Mouse (Mus musculus) neural tube, embryonic 12.5 days (tissue): ENCODE measurements around the gene Zfp280b. TPM values are rescaled to one million over a fixed set of nuclear protein-coding genes. Genes with fewer than 3 reads are reported as not detected.

Experiments
- ATAC-seq: fragments of 200-750 bp; cut with Nextera tagmentation; 2 replicates; pipeline ENCODE4 v1.8.0; 2017; ENCODE audit warnings: low read depth, mild to moderate bottlenecking, moderate TSS enrichment, moderate library complexity; ENCODE audit not compliant: low FRiP score
- H3K27ac ChIP-seq: fragments of 300-500 bp; sonication (generic); 2 replicates; pipeline ENCODE4 v1.5.1; 2016
- H3K27me3 ChIP-seq: fragments of 300-500 bp; sonication (generic); replicated peaks from 2 replicates; pipeline ENCODE4 v1.6.1; 2016; ENCODE audit warnings: mild to moderate bottlenecking
- H3K36me3 ChIP-seq: fragments of 300-500 bp; sonication (generic); 2 replicates; pipeline ENCODE4 v1.6.1; 2016; ENCODE audit warnings: mild to moderate bottlenecking
- H3K4me1 ChIP-seq: fragments of 300-500 bp; sonication (generic); 2 replicates; pipeline ENCODE4 v1.6.1; 2016
- H3K4me2 ChIP-seq: fragments of 300-500 bp; sonication (generic); replicated peaks from 2 replicates; pipeline ENCODE4 v1.6.1; 2016; ENCODE audit warnings: mild to moderate bottlenecking
- H3K4me3 ChIP-seq: fragments of 300-500 bp; sonication (generic); 2 replicates; pipeline ENCODE4 v1.5.1; 2016
- H3K9ac ChIP-seq: fragments of 300-500 bp; sonication (generic); 2 replicates; pipeline ENCODE4 v1.6.1; 2016; ENCODE audit warnings: mild to moderate bottlenecking
- H3K9me3 ChIP-seq: fragments of 300-500 bp; sonication (generic); 2 replicates; pipeline ENCODE4 v1.6.1; 2016; ENCODE audit warnings: mild to moderate bottlenecking
- WGBS: fragments of 180-500 bp; shearing (Covaris S2); methylation state at CpG from one replicate; pipeline ENCODE4 v1.1.7; 2016; 5-methylcytosine and 5-hydroxymethylcytosine counted together
- polyA plus RNA-seq: library from polyadenylated mRNA; unstranded; fragments of >200 nt; fragmentation: Nextera tagmentation; extraction: Ambion mirVana; gene quantifications from 2 replicates; pipeline ENCODE4 v1.2.1, GENCODE M21; 2016

Gene Zfp280b
- polyA plus RNA-seq, 1 experiment from 2014 or later: 19.5 TPM

GRCm38 (mm10) chr10:76012922-76013321, 19.5 kb upstream of the Zfp280b start:
- no peaks in the 10 kb centered on the region for H3K9me3 ChIP-seq
- H3K27me3 ChIP-seq: no peaks in the 10 kb centered on the region
- WGBS: 81% methylated on average over 6 of the region's 6 CpGs
- no peak overlapping the region for H3K9ac ChIP-seq
- no peak overlapping the region for H3K4me2 ChIP-seq
- no peak overlapping the region for H3K4me3 ChIP-seq
- H3K27ac ChIP-seq: no peak overlapping the region
- no peaks in the 10 kb centered on the region for H3K4me1 ChIP-seq
- ATAC-seq: no peak
- no peaks in the 10 kb centered on the region for H3K36me3 ChIP-seq

GRCm38 (mm10) chr10:76016886-76017285, 15.6 kb upstream of the Zfp280b start:
- H3K9me3 ChIP-seq: no peaks in the 10 kb centered on the region
- no peak overlapping the region for H3K9ac ChIP-seq
- WGBS: 91% methylated on average over 3 of the region's 3 CpGs
- H3K4me3 ChIP-seq: no peak overlapping the region
- H3K36me3 ChIP-seq: no peaks in the 10 kb centered on the region
- no peak for ATAC-seq
- no peak overlapping the region for H3K4me2 ChIP-seq
- H3K27ac ChIP-seq: no peak overlapping the region
- H3K4me1 ChIP-seq: no peaks in the 10 kb centered on the region
- no peaks in the 10 kb centered on the region for H3K27me3 ChIP-seq

- no peaks in the 10 kb centered on the region for H3K9me3 ChIP-seq
- no peak overlapping the region for H3K4me2 ChIP-seq
- H3K36me3 ChIP-seq: no peaks in the 10 kb centered on the region
- H3K9ac ChIP-seq: no peak overlapping the region
- H3K27me3 ChIP-seq: no peaks in the 10 kb centered on the region
- H3K4me3 ChIP-seq: no peak overlapping the region
- no peak for ATAC-seq
- WGBS: 88% methylated on average over 3 of the region's 3 CpGs
- no peaks in the 10 kb centered on the region for H3K4me1 ChIP-seq
- no peak overlapping the region for H3K27ac ChIP-seq
Measured at GRCm38 (mm10) chr10:76021728-76022127, 10.7 kb upstream of the Zfp280b start.

DNA sequence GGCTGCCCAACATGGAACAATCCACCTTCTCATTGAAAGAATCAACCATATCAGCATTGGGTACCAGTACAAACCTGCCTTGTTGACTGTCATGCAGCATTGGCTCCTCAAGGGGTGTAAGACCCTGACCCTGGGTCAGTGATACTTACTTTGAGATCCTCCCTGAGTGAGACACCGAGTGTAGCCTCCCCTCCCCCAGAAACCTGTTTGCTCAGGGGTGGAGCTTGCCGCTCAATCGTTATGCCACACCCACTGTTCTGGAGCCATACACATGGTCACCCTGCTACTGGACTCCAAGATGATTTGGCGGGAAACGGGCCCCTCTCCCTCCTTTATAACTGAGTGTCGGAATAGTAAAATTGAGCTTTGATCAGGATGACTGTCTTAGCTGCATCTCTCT, 8.5 kb upstream of the Zfp280b start:
- Histone ChIP-seq H3K27ac (no peak overlapping the region), H3K4me1 (no peaks in the 10 kb centered on the region), H3K4me3 (no peak overlapping the region), H3K36me3 (no peaks in the 10 kb centered on the region), H3K9me3 (no peaks in the 10 kb centered on the region), H3K27me3 (no peaks in the 10 kb centered on the region), H3K4me2 (no peak overlapping the region), H3K9ac (no peak overlapping the region)
- 95% methylated on average over 6 of the region's 6 CpGs for WGBS
- no peak for ATAC-seq

GRCm38 (mm10) chr10:76025470-76026190, 6.8 kb upstream of the Zfp280b start:
- H3K36me3 ChIP-seq: no peaks in the 10 kb centered on the region
- H3K27ac ChIP-seq: no peak overlapping the region
- H3K4me1 ChIP-seq: no peaks in the 10 kb centered on the region
- H3K4me2 ChIP-seq: no peak overlapping the region
- no peak overlapping the region for H3K4me3 ChIP-seq
- ATAC-seq: no peak
- 91% methylated on average over 10 of the region's 10 CpGs for WGBS
- no peak overlapping the region for H3K9ac ChIP-seq
- H3K9me3 ChIP-seq: no peaks in the 10 kb centered on the region
- H3K27me3 ChIP-seq: no peaks in the 10 kb centered on the region

DNA sequence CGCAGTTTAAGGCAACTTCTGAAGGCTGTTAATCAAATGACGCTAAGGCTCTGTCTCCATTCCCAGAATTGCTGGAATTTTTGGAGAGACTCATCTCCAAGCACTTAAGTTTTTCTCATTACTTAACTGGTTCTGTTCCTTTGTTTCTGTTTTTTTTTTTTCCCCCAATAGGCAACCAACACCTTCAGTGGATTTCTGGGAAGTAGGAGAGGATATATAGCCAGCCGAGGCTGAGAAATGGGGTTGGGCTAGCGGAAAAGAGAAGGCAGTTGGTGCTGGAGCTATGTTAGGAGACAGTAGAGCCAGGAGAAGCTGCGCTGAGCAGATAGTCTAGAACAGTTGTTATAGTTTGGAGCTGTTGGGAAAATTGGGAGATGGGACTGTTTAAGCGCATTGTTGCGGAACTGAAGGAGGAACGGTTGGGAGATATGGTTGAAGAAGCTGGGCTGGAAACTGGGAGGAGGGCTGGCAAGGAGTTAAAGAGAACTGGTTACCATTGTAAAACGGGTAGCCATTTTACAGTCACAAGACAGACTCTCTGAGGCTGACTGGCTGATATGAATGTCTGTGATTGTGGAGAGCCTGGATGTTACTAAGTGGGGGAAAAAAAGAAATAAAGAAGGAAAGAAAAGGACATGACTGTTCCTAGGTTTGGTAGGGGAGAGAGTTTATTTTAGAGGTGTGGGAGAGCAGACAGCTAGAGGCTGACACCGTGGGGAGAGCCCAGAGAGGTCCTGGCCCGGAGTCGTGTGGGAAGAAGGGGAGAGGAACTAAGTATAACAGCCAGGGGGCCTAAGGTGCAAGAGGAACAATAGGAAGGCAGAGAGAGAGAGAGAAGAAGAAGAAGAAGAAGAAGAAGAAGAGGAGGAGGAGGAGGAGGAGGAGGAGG, 5.1 kb upstream of the Zfp280b start:
- Histone ChIP-seq H3K4me3 (no peak overlapping the region), H3K4me1 (no peaks in the 10 kb centered on the region; the same call in 1 of the 2 replicates), H3K27me3 (no peaks in the 10 kb centered on the region), H3K9ac (no peak overlapping the region), H3K27ac (no peak overlapping the region), H3K36me3 (no peaks in the 10 kb centered on the region), H3K9me3 (no peaks in the 10 kb centered on the region), H3K4me2 (no peak overlapping the region)
- no peak for ATAC-seq
- WGBS: 64% methylated on average over 12 of the region's 12 CpGs

DNA sequence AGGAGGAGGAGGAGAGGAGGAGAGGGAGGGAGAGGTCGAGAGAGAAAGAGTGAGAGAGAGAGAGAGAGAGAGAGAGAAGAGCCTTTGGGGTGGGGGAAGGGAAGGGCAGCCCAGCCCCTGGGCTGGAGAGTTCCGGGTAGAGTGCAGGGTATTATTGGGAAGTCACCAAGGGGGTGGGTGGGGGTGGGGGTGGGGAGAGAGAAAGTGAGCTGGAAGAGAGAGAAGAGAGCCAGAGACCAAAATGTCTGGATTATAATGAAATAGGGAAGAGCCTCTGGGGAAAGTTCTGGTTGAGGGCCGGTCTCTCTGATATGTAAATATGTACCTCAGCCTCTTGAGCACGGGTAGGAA, 4.5 kb upstream of the Zfp280b start:
- Histone ChIP-seq H3K9me3 (no peaks in the 10 kb centered on the region), H3K9ac (no peak overlapping the region), H3K4me3 (no peak overlapping the region), H3K27me3 (no peaks in the 10 kb centered on the region), H3K27ac (no peak overlapping the region), H3K4me1 (peaks cover under 1% of the 10 kb centered on the region; the same call in 1 of the 2 replicates), H3K4me2 (no peak overlapping the region), H3K36me3 (no peaks in the 10 kb centered on the region)
- ATAC-seq: no peak
- 21% methylated on average over 4 of the region's 4 CpGs for WGBS

GRCm38 (mm10) chr10:76028396-76028795, 4.1 kb upstream of the Zfp280b start:
- Histone ChIP-seq H3K9ac (no peak overlapping the region), H3K36me3 (no peaks in the 10 kb centered on the region), H3K27me3 (no peaks in the 10 kb centered on the region), H3K4me1 (peaks cover 4% of the 10 kb centered on the region; the same call in 1 of the 2 replicates), H3K27ac (no peak overlapping the region), H3K9me3 (no peaks in the 10 kb centered on the region), H3K4me2 (no peak overlapping the region), H3K4me3 (no peak overlapping the region)
- ATAC-seq: no peak
- 73% methylated on average over 9 of the region's 9 CpGs for WGBS

DNA sequence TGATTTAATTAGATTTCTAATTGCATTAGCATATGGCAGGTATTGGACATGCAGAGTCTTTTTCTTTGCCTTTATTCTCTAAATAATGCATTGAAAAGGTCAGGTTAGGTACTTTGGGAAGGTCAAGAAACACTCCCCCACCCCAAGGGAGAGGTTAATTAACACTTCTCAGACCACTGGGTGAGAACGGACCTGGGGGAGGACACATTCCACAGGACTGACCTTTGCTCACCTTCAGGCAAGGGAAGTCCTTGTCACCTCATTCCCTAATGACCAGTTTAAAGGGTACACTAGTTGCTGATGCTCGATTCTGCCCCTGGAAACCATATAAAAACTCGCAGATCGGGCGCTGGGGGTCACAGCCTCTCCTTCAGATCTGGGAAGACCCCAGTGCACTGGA, 3.2 kb upstream of the Zfp280b start:
- Histone ChIP-seq H3K9me3 (no peaks in the 10 kb centered on the region), H3K27me3 (no peaks in the 10 kb centered on the region), H3K4me1 (peaks cover 8% of the 10 kb centered on the region; the same call in 1 of the 2 replicates), H3K9ac (no peak overlapping the region), H3K4me3 (no peak overlapping the region), H3K36me3 (no peaks in the 10 kb centered on the region; the same call in 1 of the 2 replicates), H3K27ac (no peak overlapping the region), H3K4me2 (no peak overlapping the region)
- ATAC-seq: no peak
- WGBS: 79% methylated on average over 5 of the region's 5 CpGs

DNA sequence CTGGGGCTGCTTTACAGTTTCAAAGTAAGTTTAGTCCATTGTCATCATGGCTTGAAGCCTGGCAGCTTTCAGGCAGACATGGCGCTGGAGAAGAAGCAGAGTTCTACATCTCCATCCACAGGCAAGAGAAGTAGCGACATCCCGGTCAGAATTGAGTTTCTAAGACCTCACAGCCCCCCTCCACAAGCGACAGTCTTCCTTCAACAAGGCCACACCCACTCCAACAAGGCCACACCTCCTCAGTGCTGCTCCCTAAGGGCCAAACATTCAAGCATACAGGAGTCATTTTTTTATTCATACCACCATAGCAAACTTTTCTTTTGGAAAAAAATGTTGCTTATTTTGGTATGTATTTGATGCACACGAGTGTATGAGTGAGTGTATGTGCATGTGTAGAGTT, 2.0 kb upstream of the Zfp280b start:
- WGBS: 69% methylated on average over 5 of the region's 5 CpGs
- no peaks in the 10 kb centered on the region for H3K27me3 ChIP-seq
- ATAC-seq: no peak

GRCm38 (mm10) chr10:76031511-76032401, 694 bp upstream of the Zfp280b start:
- H3K4me1 ChIP-seq: peaks cover 8% of the 10 kb centered on the region; the same call in 1 of the 2 replicates
- H3K27me3 ChIP-seq: no peaks in the 10 kb centered on the region
- whole genome bisulfite sequencing: 59% methylated on average over 14 of the region's 14 CpGs
- H3K4me3 ChIP-seq: peak overlapping the region; percentile 81
- H3K9me3 ChIP-seq: no peaks in the 10 kb centered on the region
- no peak; the same call in 1 of the 2 replicates for ATAC-seq
- peaks cover 7% of the 10 kb centered on the region; the same call in 1 of the 2 replicates for H3K36me3 ChIP-seq
- H3K27ac ChIP-seq: no peak overlapping the region
- H3K9ac ChIP-seq: peak overlapping the region; percentile 84
- H3K4me2 ChIP-seq: peak overlapping the region; percentile 89

More for the DNA sequence above, 2.0 kb upstream of the Zfp280b start:
- H3K36me3 ChIP-seq: peaks cover 2% of the 10 kb centered on the region; the same call in 1 of the 2 replicates
- H3K4me2 ChIP-seq: no peak overlapping the region
- no peak overlapping the region for H3K4me3 ChIP-seq
- H3K9me3 ChIP-seq: no peaks in the 10 kb centered on the region
- H3K4me1 ChIP-seq: peaks cover 8% of the 10 kb centered on the region; the same call in 1 of the 2 replicates
- H3K9ac ChIP-seq: no peak overlapping the region
- H3K27ac ChIP-seq: no peak overlapping the region

DNA sequence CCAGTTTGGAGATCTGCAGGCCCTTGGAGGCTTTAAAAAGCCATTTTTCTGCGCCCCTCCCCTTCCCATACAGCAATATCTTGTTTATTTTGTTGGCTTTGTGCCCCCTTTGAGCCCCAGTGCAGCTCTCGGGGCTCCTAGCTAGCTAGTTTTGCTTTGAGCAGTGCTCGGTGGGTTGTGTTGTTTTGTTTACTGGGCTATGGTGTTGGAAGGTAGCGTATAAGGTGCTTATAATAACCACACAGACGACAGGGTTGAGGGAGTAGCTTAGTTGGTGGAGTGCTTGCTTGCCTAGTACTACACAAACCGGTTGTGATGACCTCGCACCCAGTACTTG, 637 bp downstream of the Zfp280b start:
- peak overlapping the region; percentile 89 for H3K4me2 ChIP-seq
- no peak overlapping the region for H3K27ac ChIP-seq
- 24% methylated on average over 7 of the region's 7 CpGs for WGBS
- H3K9me3 ChIP-seq: no peaks in the 10 kb centered on the region
- ATAC-seq: 0 out of 2 replicates have a peak, but pooled peaks have one; percentile 6
- peak overlapping the region; percentile 81 for H3K4me3 ChIP-seq
- H3K27me3 ChIP-seq: no peaks in the 10 kb centered on the region
- peaks cover 8% of the 10 kb centered on the region; the same call in 1 of the 2 replicates for H3K4me1 ChIP-seq
- peaks cover 19% of the 10 kb centered on the region for H3K36me3 ChIP-seq
- H3K9ac ChIP-seq: peak overlapping the region; percentile 84
